Mouse (Mus musculus) small intestine, adult 2 months (tissue): ENCODE results near the gene Cracr2a.

Experiments
- CTCF ChIP-seq: fragments of 200-500 bp; IDR thresholded peaks from 2 replicates; pipeline ENCODE4 v1.5.1; 2012; ENCODE audit warnings: low read depth, mild to moderate bottlenecking, control low read depth, inconsistent platforms, low read length, moderate library complexity, mixed read lengths; ENCODE audit not compliant: insufficient replicate concordance, insufficient read length; ENCODE audit errors: extremely low read depth
- POLR2A ChIP-seq: fragments of 200-500 bp; IDR thresholded peaks from 2 replicates; pipeline ENCODE4 v1.6.1; 2012; ENCODE audit warnings: low read depth, mild to moderate bottlenecking, control low read depth, inconsistent platforms, low read length, moderate library complexity

GRCm38 (mm10) chr6:127717239-127718137, 156.3 kb downstream of the Cracr2a start:
- TF ChIP-seq CTCF (no peak), POLR2A (no peak)
